Mouse (Mus musculus) embryonic facial prominence, embryonic 11.5 days (tissue): ENCODE results near the gene Pdcd1. TPM values are rescaled to one million over a fixed set of nuclear protein-coding genes. Genes with fewer than 3 reads are reported as not detected.

Experiments used
- ATAC-seq: fragments of 200-750 bp; cut with Nextera tagmentation; replicated peaks from 2 replicates; pipeline ENCODE4 v1.8.0; 2017; ENCODE audit warnings: low read depth; ENCODE audit not compliant: insufficient number of reproducible peaks, low FRiP score, low TSS enrichment
- DNase-seq: peaks from one replicate; pipeline ENCODE4 v3.0.0-alpha.2; 2015; ENCODE audit warnings: low spot score
- H3K27ac ChIP-seq: fragments of 300-500 bp; sonication (generic); replicated peaks from 2 replicates; pipeline ENCODE4 v1.5.1; 2014; ENCODE audit warnings: mild to moderate bottlenecking, low read depth, low read length, control low read depth
- H3K27me3 ChIP-seq: fragments of 300-500 bp; sonication (generic); 2 replicates; pipeline ENCODE4 v1.6.1; 2014; ENCODE audit warnings: mild to moderate bottlenecking, low read length, moderate library complexity, mixed read lengths; ENCODE audit not compliant: control insufficient read depth, insufficient read depth
- H3K36me3 ChIP-seq: fragments of 300-500 bp; sonication (generic); replicated peaks from 2 replicates; pipeline ENCODE4 v1.6.1; 2014; ENCODE audit warnings: low read depth, mild to moderate bottlenecking, low read length, moderate library complexity, mixed read lengths; ENCODE audit not compliant: control insufficient read depth, insufficient read depth
- H3K4me1 ChIP-seq: fragments of 300-500 bp; sonication (generic); 2 replicates; pipeline ENCODE4 v1.6.1; 2014; ENCODE audit warnings: low read length, mixed read lengths; ENCODE audit not compliant: control insufficient read depth, insufficient read depth
- H3K4me2 ChIP-seq: fragments of 300-500 bp; sonication (generic); 2 replicates; pipeline ENCODE4 v1.6.1; 2014; ENCODE audit warnings: low read depth, mild to moderate bottlenecking, control low read depth, low read length, moderate library complexity
- H3K4me3 ChIP-seq: fragments of 300-500 bp; sonication (generic); 2 replicates; pipeline ENCODE4 v1.5.1; 2014; ENCODE audit warnings: low read depth, low read length, control low read depth
- H3K9ac ChIP-seq: fragments of 300-500 bp; sonication (generic); replicated peaks from 2 replicates; pipeline ENCODE4 v1.6.1; 2014; ENCODE audit warnings: mild to moderate bottlenecking, control low read depth, low read length
- H3K9me3 ChIP-seq: fragments of 300-500 bp; sonication (generic); replicated peaks from 2 replicates; pipeline ENCODE4 v1.6.1; 2016; ENCODE audit warnings: mild to moderate bottlenecking, low read length, inconsistent platforms, mixed read lengths; ENCODE audit not compliant: control insufficient read depth
- WGBS: fragments of 180-500 bp; shearing (Covaris S2); extraction: QIAGEN DNeasy Blood & Tissue Kit; methylation state at CpG from one replicate; pipeline ENCODE4 v1.1.7; 2014; 5-methylcytosine and 5-hydroxymethylcytosine counted together
- polyA plus RNA-seq: library from polyadenylated mRNA; unstranded; fragments of >200 nt; fragmentation: Nextera tagmentation; extraction: Ambion mirVana; gene quantifications from 2 replicates; pipeline ENCODE4 v1.2.1, GENCODE M21; 2014

Pdcd1 gene
- polyA plus RNA-seq, 1 experiment from 2014 or later = not detected

DNA sequence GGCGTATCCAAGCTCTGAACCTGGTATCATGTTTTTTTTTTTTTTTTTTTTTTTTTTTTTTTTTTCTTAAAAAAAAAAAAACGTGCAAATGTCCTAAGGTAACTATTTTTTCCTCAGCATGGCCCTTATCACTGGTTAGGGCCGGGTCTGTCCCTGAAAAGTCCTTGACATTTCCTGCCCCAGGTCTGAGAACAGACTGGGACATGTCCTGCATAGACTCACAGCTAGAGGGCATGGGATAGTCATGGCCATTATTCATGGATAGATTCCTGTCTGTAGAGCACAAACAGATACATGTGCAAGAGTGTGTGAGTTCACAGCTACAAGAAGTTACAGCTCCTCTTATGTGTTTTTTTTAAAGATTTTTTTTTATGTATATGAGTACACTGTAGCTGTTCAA is 63.6 kb downstream of the Pdcd1 start:
- Histone ChIP-seq H3K4me1 (no peaks in the 10 kb centered on the region), H3K36me3 (no peaks in the 10 kb centered on the region)
- 80% methylated on average over 3 of the region's 3 CpGs for WGBS

More for the DNA sequence above, 63.6 kb downstream of the Pdcd1 start:
- no peak overlapping the region for H3K9ac ChIP-seq
- no peak overlapping the region for H3K27ac ChIP-seq
- DNase-seq (no peak), ATAC-seq (no peak)
- H3K27me3 ChIP-seq = no peaks in the 10 kb centered on the region
- H3K4me3 ChIP-seq = no peak overlapping the region
- no peak overlapping the region for H3K4me2 ChIP-seq
- H3K9me3 ChIP-seq = no peaks in the 10 kb centered on the region

Other genes with a start within 250 kb of the Pdcd1 start
- gene Ing5, start 248.6 kb downstream of the Pdcd1 start, polyA plus RNA-seq = 18.1 and 20.6 TPM in 2 replicates
- 8.4 and 12.2 TPM in 2 replicates for gene D2hgdh, start 227.6 kb downstream of the Pdcd1 start, polyA plus RNA-seq
- not detected in 2 replicates for gene Gal3st2, start 191.2 kb downstream of the Pdcd1 start, polyA plus RNA-seq
- gene Gal3st2b, start 134.2 kb downstream of the Pdcd1 start, polyA plus RNA-seq = not detected in 2 replicates
- not detected in 2 replicates for gene Gal3st2c, start 62.0 kb downstream of the Pdcd1 start, polyA plus RNA-seq
- gene Neu4, start 32.1 kb downstream of the Pdcd1 start, polyA plus RNA-seq = not detected in 2 replicates